Mouse (Mus musculus) heart, embryonic 13.5 days (tissue): ENCODE measurements around the gene Lrrc29. TPM values are rescaled to one million over a fixed set of nuclear protein-coding genes. Genes with fewer than 3 reads are reported as not detected.

ENCODE experiments used
- ATAC-seq: fragments of 200-750 bp; cut with Nextera tagmentation; 2 replicates; pipeline ENCODE4 v1.8.0; 2017; ENCODE audit warnings: moderate TSS enrichment; ENCODE audit not compliant: insufficient number of reproducible peaks, low FRiP score, low TSS enrichment; ENCODE audit errors: extremely low read depth
- H3K27ac ChIP-seq: fragments of 300-500 bp; sonication (generic); replicated peaks from 2 replicates; pipeline ENCODE4 v1.5.1; 2015; ENCODE audit warnings: moderate library complexity, mild to moderate bottlenecking, inconsistent platforms
- H3K27me3 ChIP-seq: fragments of 300-500 bp; sonication (generic); replicated peaks from 2 replicates; pipeline ENCODE4 v1.6.1; 2015; ENCODE audit warnings: mild to moderate bottlenecking, inconsistent platforms
- H3K36me3 ChIP-seq: fragments of 300-500 bp; sonication (generic); 2 replicates; pipeline ENCODE4 v1.6.1; 2015; ENCODE audit warnings: mild to moderate bottlenecking, inconsistent platforms
- H3K4me1 ChIP-seq: fragments of 300-500 bp; sonication (generic); 2 replicates; pipeline ENCODE4 v1.6.1; 2015; ENCODE audit warnings: inconsistent platforms
- H3K4me2 ChIP-seq: fragments of 300-500 bp; sonication (generic); 2 replicates; pipeline ENCODE4 v1.6.1; 2015; ENCODE audit warnings: inconsistent platforms, mild to moderate bottlenecking, moderate library complexity
- H3K4me3 ChIP-seq: fragments of 300-500 bp; sonication (generic); 2 replicates; pipeline ENCODE4 v1.5.1; 2015; ENCODE audit warnings: moderate library complexity, mild to moderate bottlenecking, inconsistent platforms
- H3K9ac ChIP-seq: fragments of 300-500 bp; sonication (generic); 2 replicates; pipeline ENCODE4 v1.6.1; 2015; ENCODE audit warnings: inconsistent platforms, mild to moderate bottlenecking, moderate library complexity
- H3K9me3 ChIP-seq: fragments of 300-500 bp; sonication (generic); 2 replicates; pipeline ENCODE4 v1.6.1; 2016; ENCODE audit warnings: inconsistent platforms
- WGBS: fragments of 180-500 bp; shearing (Covaris S2); methylation state at CpG from one replicate; pipeline ENCODE4 v1.1.7; 2015; ENCODE audit warnings: mixed read lengths; 5-methylcytosine and 5-hydroxymethylcytosine counted together
- polyA plus RNA-seq: library from polyadenylated mRNA; unstranded; fragments of >200 nt; fragmentation: Nextera tagmentation; extraction: Ambion mirVana; gene quantifications from 2 replicates; pipeline ENCODE4 v1.2.1, GENCODE M21; 2015

Lrrc29 gene
- polyA plus RNA-seq, 1 experiment from 2014 or later: 1.2 TPM

- H3K9me3 ChIP-seq: no peaks in the 10 kb centered on the region
- no peak for ATAC-seq
- H3K4me2 ChIP-seq: no peak overlapping the region
- 59% methylated on average over 4 of the region's 4 CpGs for WGBS
- H3K27ac ChIP-seq: 0 out of 2 replicates have a peak overlapping the region, but pooled peaks have one; percentile 36
- H3K36me3 ChIP-seq: peaks cover 10% of the 10 kb centered on the region
- no peaks in the 10 kb centered on the region for H3K27me3 ChIP-seq
- no peak overlapping the region for H3K9ac ChIP-seq
- peaks cover 86% of the 10 kb centered on the region for H3K4me1 ChIP-seq
- H3K4me3 ChIP-seq: no peak overlapping the region
These were observed 16.7 kb upstream of the Lrrc29 start for GRCm38 (mm10) chr8:105342768-105343167.

- no peak overlapping the region for H3K9ac ChIP-seq
- H3K27me3 ChIP-seq: no peaks in the 10 kb centered on the region
- no peak overlapping the region for H3K4me3 ChIP-seq
- H3K9me3 ChIP-seq: no peaks in the 10 kb centered on the region
- H3K36me3 ChIP-seq: peaks cover 24% of the 10 kb centered on the region
- 17% methylated on average over 8 of the region's 8 CpGs for WGBS
- peak; percentile 16; the same call in 1 of the 2 replicates for ATAC-seq
- peaks cover 81% of the 10 kb centered on the region for H3K4me1 ChIP-seq
- H3K4me2 ChIP-seq: no peak overlapping the region
- peak overlapping the region; percentile 64 for H3K27ac ChIP-seq
These were observed 15.3 kb upstream of the Lrrc29 start for GRCm38 (mm10) chr8:105341399-105341798.

GRCm38 (mm10) chr8:105339886-105340635 is 14.0 kb upstream of the Lrrc29 start:
- H3K9me3 ChIP-seq: no peaks in the 10 kb centered on the region
- WGBS: 47% methylated on average over 6 of the region's 6 CpGs
- H3K36me3 ChIP-seq: peaks cover 37% of the 10 kb centered on the region
- H3K4me3 ChIP-seq: no peak overlapping the region
- ATAC-seq: no peak
- peaks cover 68% of the 10 kb centered on the region for H3K4me1 ChIP-seq
- no peak overlapping the region for H3K4me2 ChIP-seq
- no peaks in the 10 kb centered on the region for H3K27me3 ChIP-seq
- no peak overlapping the region for H3K9ac ChIP-seq
- H3K27ac ChIP-seq: peak overlapping the region; percentile 64

DNA sequence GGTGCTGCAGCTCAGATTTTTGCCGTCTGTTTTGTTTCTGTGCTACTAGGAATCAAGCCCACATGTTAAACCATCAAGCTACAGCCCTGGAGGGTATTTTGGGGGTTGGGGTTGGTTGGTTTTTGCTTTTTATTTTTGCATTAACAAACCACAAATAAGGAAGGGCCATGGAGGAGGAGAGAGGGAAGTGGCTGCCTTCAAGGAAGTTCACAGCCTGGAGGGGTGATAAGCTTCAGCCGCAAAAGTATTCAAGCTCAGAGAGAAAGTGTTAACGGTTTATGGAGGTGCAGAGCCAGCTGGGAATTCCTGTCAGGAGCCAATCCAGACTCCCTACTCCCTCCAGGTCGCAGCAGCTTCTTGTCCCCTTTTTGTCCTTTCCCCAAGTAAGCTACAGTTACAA is 12.9 kb upstream of the Lrrc29 start:
- Histone ChIP-seq H3K9ac (peak overlapping the region; percentile 67), H3K9me3 (no peaks in the 10 kb centered on the region), H3K36me3 (peaks cover 48% of the 10 kb centered on the region), H3K27ac (peak overlapping the region; percentile 64), H3K4me1 (peaks cover 58% of the 10 kb centered on the region), H3K4me3 (no peak overlapping the region), H3K4me2 (peak overlapping the region; percentile 16), H3K27me3 (no peaks in the 10 kb centered on the region)
- 19% methylated on average over 4 of the region's 4 CpGs for WGBS
- no peak for ATAC-seq

DNA sequence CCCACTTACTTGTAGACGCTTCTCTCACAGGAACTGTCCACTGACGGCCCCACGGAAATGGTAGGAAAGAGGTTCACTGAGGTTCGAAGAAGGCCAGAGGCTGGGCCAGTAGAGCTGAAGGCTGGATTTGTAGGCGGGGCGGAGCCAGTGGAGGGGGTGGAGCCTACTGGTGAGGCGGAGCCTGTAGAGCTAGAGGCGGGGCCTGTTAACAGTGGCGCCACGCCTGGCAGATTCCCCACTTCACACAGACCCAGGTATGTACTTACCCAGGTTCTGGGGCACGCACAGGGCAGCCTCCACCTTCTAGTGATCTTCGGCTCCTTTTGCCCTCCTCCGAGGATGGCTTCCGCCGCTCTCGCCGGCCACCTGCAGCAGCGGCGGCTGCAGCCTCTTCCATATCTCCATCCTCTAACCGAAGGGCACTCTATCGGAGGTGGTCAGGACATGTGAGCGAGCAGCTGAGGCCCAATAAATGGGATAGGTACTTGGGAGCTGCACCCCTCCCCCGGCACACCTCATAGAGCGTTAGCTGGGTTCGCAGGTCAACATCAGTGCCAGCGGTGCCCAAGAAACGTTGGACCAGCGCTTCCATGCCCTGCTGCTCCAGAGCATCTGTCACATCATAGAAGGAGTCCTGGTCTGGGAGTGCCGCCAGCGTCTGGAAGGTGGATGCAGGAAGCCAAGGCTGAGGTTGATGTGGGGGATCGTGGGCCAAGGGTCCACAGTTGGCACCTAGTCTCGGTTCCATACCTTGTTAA is 10.5 kb upstream of the Lrrc29 start:
- peaks cover 39% of the 10 kb centered on the region for H3K4me1 ChIP-seq
- H3K27me3 ChIP-seq: no peaks in the 10 kb centered on the region
- no peak overlapping the region for H3K9ac ChIP-seq
- ATAC-seq: no peak
- no peak overlapping the region for H3K4me3 ChIP-seq
- H3K27ac ChIP-seq: no peak overlapping the region
- H3K36me3 ChIP-seq: peaks cover 73% of the 10 kb centered on the region
- no peak overlapping the region for H3K4me2 ChIP-seq
- H3K9me3 ChIP-seq: no peaks in the 10 kb centered on the region
- 62% methylated on average over 32 of the region's 32 CpGs for WGBS

DNA sequence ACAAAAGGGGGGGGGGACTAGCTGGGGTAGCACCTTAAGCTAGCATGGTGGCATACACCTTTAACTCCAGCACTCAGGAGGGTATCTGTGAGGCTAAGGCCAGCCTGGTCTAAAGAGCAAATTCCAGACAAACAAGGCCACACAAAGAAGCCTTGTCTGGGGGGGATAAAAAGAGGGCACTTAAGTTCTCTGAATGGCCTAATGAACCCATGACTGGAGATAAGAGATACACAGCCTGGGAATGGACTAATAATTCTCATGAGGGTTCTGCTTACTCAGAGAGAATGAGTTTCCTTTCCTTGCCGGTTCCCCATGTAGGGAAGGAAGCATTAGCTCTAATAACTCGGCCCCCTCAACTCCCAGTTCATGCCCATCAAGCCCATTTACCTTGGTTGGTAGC is 6.4 kb upstream of the Lrrc29 start:
- no peak overlapping the region for H3K27ac ChIP-seq
- no peak overlapping the region for H3K4me2 ChIP-seq
- no peak for ATAC-seq
- H3K36me3 ChIP-seq: peaks cover 98% of the 10 kb centered on the region
- 48% methylated on average over 2 of the region's 2 CpGs for WGBS
- no peaks in the 10 kb centered on the region for H3K27me3 ChIP-seq
- H3K9ac ChIP-seq: no peak overlapping the region
- peaks cover 9% of the 10 kb centered on the region for H3K4me1 ChIP-seq
- no peak overlapping the region for H3K4me3 ChIP-seq
- H3K9me3 ChIP-seq: no peaks in the 10 kb centered on the region

- no peak for ATAC-seq
- no peak overlapping the region for H3K4me2 ChIP-seq
- H3K4me1 ChIP-seq: peaks cover 15% of the 10 kb centered on the region
- H3K9me3 ChIP-seq: no peaks in the 10 kb centered on the region
- 92% methylated on average over 9 of the region's 9 CpGs for WGBS
- no peak overlapping the region for H3K4me3 ChIP-seq
- no peak overlapping the region for H3K9ac ChIP-seq
- peaks cover 92% of the 10 kb centered on the region for H3K36me3 ChIP-seq
- H3K27me3 ChIP-seq: no peaks in the 10 kb centered on the region
- H3K27ac ChIP-seq: no peak overlapping the region
These were observed 5.9 kb upstream of the Lrrc29 start for GRCm38 (mm10) chr8:105331931-105332330.

GRCm38 (mm10) chr8:105331469-105331868 is 5.4 kb upstream of the Lrrc29 start:
- no peak overlapping the region for H3K9ac ChIP-seq
- no peak for ATAC-seq
- no peak overlapping the region for H3K27ac ChIP-seq
- H3K9me3 ChIP-seq: no peaks in the 10 kb centered on the region
- H3K4me2 ChIP-seq: no peak overlapping the region
- 92% methylated on average over 22 of the region's 22 CpGs for WGBS
- no peaks in the 10 kb centered on the region for H3K27me3 ChIP-seq
- no peak overlapping the region for H3K4me3 ChIP-seq
- H3K36me3 ChIP-seq: peaks cover 87% of the 10 kb centered on the region
- H3K4me1 ChIP-seq: peaks cover 17% of the 10 kb centered on the region

- H3K4me2 ChIP-seq: no peak overlapping the region
- no peak for ATAC-seq
- H3K36me3 ChIP-seq: peaks cover 76% of the 10 kb centered on the region
- no peak overlapping the region for H3K4me3 ChIP-seq
- H3K4me1 ChIP-seq: peaks cover 20% of the 10 kb centered on the region
- H3K27ac ChIP-seq: no peak overlapping the region
- H3K27me3 ChIP-seq: no peaks in the 10 kb centered on the region
- no peak overlapping the region for H3K9ac ChIP-seq
- H3K9me3 ChIP-seq: no peaks in the 10 kb centered on the region
- 94% methylated on average over 12 of the region's 12 CpGs for WGBS
These were observed 4.2 kb upstream of the Lrrc29 start for GRCm38 (mm10) chr8:105330325-105330724.

GRCm38 (mm10) chr8:105326968-105327367 is 890 bp upstream of the Lrrc29 start:
- Histone ChIP-seq H3K4me3 (peak overlapping the region; percentile 87), H3K27me3 (no peaks in the 10 kb centered on the region), H3K9me3 (no peaks in the 10 kb centered on the region), H3K9ac (peak overlapping the region; percentile 94), H3K4me2 (peak overlapping the region; percentile 95), H3K4me1 (peaks cover 26% of the 10 kb centered on the region), H3K27ac (peak overlapping the region; percentile 90), H3K36me3 (peaks cover 56% of the 10 kb centered on the region)
- 28% methylated on average over 6 of the region's 6 CpGs for WGBS
- no peak for ATAC-seq

- 0% methylated on average over 12 of the region's 12 CpGs for WGBS
- H3K27me3 ChIP-seq: no peaks in the 10 kb centered on the region
- peak overlapping the region; percentile 95 for H3K4me2 ChIP-seq
- peak overlapping the region; percentile 90 for H3K27ac ChIP-seq
- peaks cover 26% of the 10 kb centered on the region for H3K4me1 ChIP-seq
- no peaks in the 10 kb centered on the region for H3K9me3 ChIP-seq
- peak overlapping the region; percentile 94 for H3K9ac ChIP-seq
- no peak for ATAC-seq
- H3K4me3 ChIP-seq: peak overlapping the region; percentile 87
- H3K36me3 ChIP-seq: peaks cover 52% of the 10 kb centered on the region
These were observed 411 bp downstream of the Lrrc29 start for GRCm38 (mm10) chr8:105325641-105326093.
